Mouse (Mus musculus): Measurements from ENCODE around the gene Efna4.

DNA sequence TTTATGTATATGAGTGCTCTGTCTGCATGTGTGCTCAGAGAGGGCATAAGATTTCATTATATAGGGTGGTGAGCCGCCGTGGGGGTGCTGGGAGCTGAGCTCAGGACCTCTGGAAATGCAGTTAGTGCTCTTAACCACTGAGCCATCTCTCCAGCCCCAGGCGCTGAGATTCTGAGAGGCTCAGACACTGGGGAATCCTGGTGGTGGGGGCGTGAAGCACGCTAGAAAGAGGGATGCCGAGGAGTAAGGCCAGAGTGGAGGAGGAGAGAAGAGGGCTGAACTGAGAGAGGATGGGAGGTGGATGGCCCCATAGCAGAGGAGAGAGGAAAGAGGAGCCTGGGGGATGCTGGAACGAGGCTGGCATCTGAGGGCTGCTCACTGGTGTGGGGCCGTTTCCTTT, 26.8 kb upstream of the Efna4 start:
- no peak for TF ChIP-seq CTCF (IDR thresholded peaks at IDR 0.05; ENCODE audit: control insufficient read depth, insufficient read depth, insufficient replicate concordance, low read depth, low read length)
- no peak for TF ChIP-seq POLR2A (IDR thresholded peaks at IDR 0.05; ENCODE audit: control insufficient read depth, low read depth, low read length)

Data from testis, adult 2 months (tissue).